Mouse (Mus musculus) embryo, embryonic 10 days (tissue): Measurements from ENCODE around the gene Mettl27.
"Not testable (repeated sequence)": the region's sequence is repeated elsewhere in the genome, so short reads cannot be mapped to it uniquely, and the experiment has no call there.

Source experiments
- DNase-seq: peaks from one replicate; pipeline ENCODE4 v3.0.0-alpha.2; 2015; ENCODE audit warnings: low spot score

Gene Mettl27

GRCm38 (mm10) chr5:134955491-134955890 lies 23.3 kb downstream of the Mettl27 start:
- no peak for DNase-seq

- no peak for DNase-seq
Observed at GRCm38 (mm10) chr5:134959114-134959513, 26.9 kb downstream of the Mettl27 start.

GRCm38 (mm10) chr5:134960430-134960829 lies 28.3 kb downstream of the Mettl27 start:
- DNase-seq: no peak

- no peak for DNase-seq
Observed at GRCm38 (mm10) chr5:134961519-134961918, 29.4 kb downstream of the Mettl27 start.

- peak; percentile 28 for DNase-seq
Observed at GRCm38 (mm10) chr5:134963546-134963945, 31.4 kb downstream of the Mettl27 start.

GRCm38 (mm10) chr5:134964655-134965054 lies 32.5 kb downstream of the Mettl27 start:
- DNase-seq: not testable (repeated sequence)

GRCm38 (mm10) chr5:134965473-134965851 lies 33.3 kb downstream of the Mettl27 start:
- peak; percentile 92 for DNase-seq

GRCm38 (mm10) chr5:134965852-134966821 lies 34.0 kb downstream of the Mettl27 start:
- DNase-seq: peak; percentile 64

GRCm38 (mm10) chr5:134967164-134967944 lies 35.2 kb downstream of the Mettl27 start:
- DNase-seq: no peak

GRCm38 (mm10) chr5:134970671-134971070 lies 38.5 kb downstream of the Mettl27 start:
- DNase-seq: peak; percentile 50

GRCm38 (mm10) chr5:134973081-134973480 lies 40.9 kb downstream of the Mettl27 start:
- no peak for DNase-seq

- DNase-seq: no peak
Observed at GRCm38 (mm10) chr5:134973526-134973925, 41.4 kb downstream of the Mettl27 start.

- no peak for DNase-seq
Observed at GRCm38 (mm10) chr5:134974294-134974693, 42.1 kb downstream of the Mettl27 start.

GRCm38 (mm10) chr5:134974921-134975320 lies 42.8 kb downstream of the Mettl27 start:
- no peak for DNase-seq

- DNase-seq: no peak
Observed at GRCm38 (mm10) chr5:134976164-134976563, 44.0 kb downstream of the Mettl27 start.

- DNase-seq: no peak
Observed at GRCm38 (mm10) chr5:134976577-134977250, 44.5 kb downstream of the Mettl27 start.

GRCm38 (mm10) chr5:134977837-134978236 lies 45.7 kb downstream of the Mettl27 start:
- DNase-seq: no peak

- DNase-seq: no peak
Observed at GRCm38 (mm10) chr5:134981149-134981548, 49.0 kb downstream of the Mettl27 start.

GRCm38 (mm10) chr5:134983111-134983510 lies 50.9 kb downstream of the Mettl27 start:
- DNase-seq: no peak

- peak; percentile 35 for DNase-seq
Observed at GRCm38 (mm10) chr5:134983771-134984170, 51.6 kb downstream of the Mettl27 start.

- DNase-seq: peak; percentile 61
Observed at GRCm38 (mm10) chr5:134985633-134986297, 53.6 kb downstream of the Mettl27 start, which contains the start of gene Cldn3. Gene Cldn3, plus strand, starts transcription at chr5:134986214.
